Mouse (Mus musculus) ovary, postnatal 36 days (tissue): Measurements from ENCODE around the gene Cln6.
"Not testable (repeated sequence)": the region's sequence is repeated elsewhere in the genome, so short reads cannot be mapped to it uniquely, and the experiment has no call there.

Source experiments
- DNase-seq: peaks from one replicate; pipeline ENCODE4 v3.0.0; 2022; ENCODE audit warnings: low spot score, mixed read lengths

Gene Cln6

DNA sequence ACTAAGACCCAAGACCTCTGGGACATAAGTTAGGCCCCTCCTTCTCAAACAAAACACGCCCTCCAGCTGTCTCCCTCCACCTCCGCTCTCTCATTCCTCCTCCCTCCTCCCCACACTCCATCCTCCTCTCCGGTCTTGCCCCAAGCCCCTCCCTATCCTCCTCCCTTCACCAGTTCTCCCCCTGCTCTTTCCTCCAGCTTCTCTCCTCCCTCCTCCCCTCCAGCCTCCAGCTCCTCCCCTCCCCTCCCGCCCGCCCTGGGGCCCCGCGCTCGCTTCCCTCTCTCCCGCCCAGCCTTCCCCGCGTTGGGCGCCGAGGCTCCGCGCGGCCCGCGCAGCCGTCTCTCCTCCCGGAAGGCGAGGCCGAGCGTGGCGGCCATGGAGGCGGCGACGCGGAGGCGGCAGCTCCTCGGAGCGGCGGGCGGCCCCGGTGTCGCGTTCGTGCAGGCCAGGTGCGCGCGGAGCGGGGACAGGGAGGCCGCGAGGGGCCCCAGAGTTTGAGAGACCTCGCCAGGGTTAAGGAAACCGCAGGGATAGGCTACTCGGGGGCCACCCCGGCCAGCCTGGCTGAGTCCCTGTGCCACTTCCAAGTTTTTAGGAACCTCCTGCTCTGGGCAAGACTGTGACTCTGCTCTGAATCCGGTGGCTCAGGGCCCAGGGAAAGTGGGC is at the start of gene Cln6:
Gene Cln6 (plus strand): TSS at position 280 of the 666 bp plus-strand sequence.
- peak; percentile 79 for DNase-seq

- DNase-seq = no peak
Observed at GRCm38 (mm10) chr9:62789856-62790255, 48.7 kb upstream of the Cln6 start.

DNA sequence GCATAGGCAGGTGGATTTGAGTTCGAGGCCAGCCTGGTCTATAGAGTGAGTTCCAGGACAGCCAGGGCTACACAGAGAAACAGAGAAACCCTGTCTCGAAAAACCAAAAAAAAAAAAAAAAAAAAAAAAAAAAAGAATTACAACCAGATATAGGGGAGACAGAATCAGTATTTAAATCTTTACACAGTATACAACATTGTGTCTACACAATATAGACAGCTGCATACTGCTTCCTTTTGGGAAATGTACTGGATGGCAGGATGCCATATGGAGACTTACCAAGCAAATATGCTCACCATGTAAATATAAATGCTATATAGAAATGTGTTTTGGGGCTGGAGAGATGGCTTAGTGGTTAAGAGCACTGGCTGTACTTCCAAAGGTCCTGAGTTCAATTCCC is 39.4 kb upstream of the Cln6 start:
- DNase-seq = not testable (repeated sequence)

- DNase-seq = no peak
Observed at GRCm38 (mm10) chr9:62810095-62810494, 28.5 kb upstream of the Cln6 start.

- DNase-seq = no peak
Observed at GRCm38 (mm10) chr9:62810543-62811515, 27.8 kb upstream of the Cln6 start.

DNA sequence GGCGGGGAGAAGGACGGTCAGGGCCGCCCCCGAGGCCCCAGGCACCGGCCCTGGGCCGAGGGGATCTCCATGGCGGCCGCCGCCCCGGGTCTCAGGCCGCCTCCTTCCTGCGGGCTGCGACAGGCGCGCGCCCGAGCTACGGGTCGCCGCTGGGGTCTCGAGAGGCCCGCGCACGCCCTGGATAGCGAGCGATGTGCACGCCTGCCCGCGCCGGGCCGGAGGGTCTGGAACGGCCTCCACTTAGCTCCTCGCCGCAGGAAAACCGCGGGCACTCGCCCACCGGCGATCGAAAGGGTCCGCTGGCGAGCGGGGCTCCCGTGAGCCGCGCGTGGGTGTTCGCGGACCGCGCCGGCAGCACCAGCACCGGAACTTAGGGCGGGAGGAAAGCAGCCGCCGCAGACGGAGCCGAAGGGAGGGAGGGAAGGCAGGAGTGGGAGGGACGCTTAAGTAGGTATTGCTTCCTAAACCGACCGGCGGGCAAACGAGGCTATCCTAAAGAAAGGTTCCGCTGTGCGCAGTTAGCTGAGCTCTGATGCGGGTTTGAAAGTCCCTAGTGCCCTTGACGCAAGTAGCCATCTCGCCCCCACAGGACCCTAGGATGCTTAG is 27.0 kb upstream of the Cln6 start, which contains the start of gene Fem1b:
Gene Fem1b (minus strand): TSS at position 419 of the 606 bp plus-strand sequence.
- peak; percentile 90 for DNase-seq

GRCm38 (mm10) chr9:62812216-62813049 is 26.2 kb upstream of the Cln6 start:
- no peak for DNase-seq

DNA sequence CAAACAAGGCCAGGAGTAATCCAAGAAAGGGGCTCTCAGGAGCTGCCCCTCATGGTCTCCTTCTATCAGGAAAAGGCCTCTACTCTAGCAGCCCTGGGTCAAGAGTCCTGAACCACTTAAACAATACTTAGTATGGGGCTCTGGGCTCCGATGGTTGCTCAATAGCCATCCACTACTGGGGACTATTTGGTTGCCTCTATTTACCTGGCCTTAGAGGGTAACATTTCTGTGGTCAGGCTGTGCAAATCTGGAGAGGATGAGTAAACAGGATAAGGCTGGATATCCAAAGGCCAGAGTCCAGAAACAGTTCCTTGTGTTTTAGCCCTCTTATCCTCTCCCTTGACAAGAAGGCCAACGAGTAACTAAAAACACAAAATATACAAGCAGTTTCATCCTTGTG is 23.8 kb upstream of the Cln6 start:
- DNase-seq = no peak

GRCm38 (mm10) chr9:62816323-62817098 is 22.1 kb upstream of the Cln6 start:
- DNase-seq = no peak

GRCm38 (mm10) chr9:62817099-62817571 is 21.4 kb upstream of the Cln6 start:
- DNase-seq = no peak

DNA sequence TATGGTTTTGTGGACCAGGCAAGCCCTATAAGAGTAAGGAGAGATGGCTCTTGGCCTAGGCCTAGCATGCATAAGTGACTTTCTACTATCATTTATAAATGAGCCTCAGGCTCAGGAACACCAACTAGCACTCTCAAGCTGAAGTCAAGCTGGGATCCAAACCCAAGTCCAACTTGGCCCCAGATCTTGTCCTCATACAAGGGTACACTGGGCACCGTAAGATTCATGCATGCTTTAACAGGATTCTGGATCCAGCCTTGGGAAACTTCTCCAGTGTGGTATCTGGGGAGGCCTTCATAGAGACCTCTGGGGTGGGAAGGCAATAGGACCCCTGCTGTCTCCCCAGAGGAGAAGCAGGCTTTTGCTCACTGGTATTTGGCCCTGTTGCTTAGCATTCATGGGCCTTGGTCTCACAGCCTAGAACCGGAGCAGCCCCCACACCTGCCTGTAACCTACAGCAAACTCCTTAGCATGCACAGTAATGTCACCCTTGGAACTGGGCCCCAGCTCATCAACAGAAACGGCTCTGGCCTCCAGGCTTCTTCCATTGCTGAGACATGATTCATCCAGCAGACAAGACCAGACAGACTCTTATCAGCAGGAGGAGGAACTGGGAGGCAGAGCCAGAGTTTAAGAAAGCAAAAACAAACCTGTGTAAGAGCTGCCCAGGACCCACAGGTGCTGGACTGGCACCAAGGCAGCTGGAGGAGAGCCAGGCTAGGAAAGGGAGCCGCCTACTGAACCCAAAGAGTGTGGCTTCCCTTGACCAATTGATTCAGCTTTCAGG is 20.6 kb upstream of the Cln6 start:
- DNase-seq = peak; percentile 56

DNA sequence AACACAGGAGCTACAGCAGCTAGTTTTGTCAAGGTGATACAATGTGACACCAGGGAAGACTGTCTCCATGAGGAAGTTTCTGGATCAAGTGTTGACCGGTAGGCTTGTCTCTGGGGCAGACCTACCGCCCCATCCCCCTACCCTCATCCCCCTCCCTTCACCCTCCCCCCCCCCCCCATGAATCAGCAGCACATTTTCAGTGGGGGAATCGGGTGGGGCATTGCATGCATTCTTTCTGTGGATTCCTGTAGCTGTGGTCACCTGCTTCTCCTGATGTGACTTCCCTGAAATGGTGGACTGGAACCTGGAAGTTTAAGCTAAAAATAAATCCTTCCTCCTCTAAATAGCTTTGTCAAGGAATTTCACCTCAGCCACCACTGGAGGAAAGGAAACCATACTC is 19.1 kb upstream of the Cln6 start:
- no peak for DNase-seq

GRCm38 (mm10) chr9:62819910-62820309 is 18.7 kb upstream of the Cln6 start:
- DNase-seq = not testable (repeated sequence)

- DNase-seq = no peak
Observed at GRCm38 (mm10) chr9:62820829-62821228, 17.8 kb upstream of the Cln6 start.

DNA sequence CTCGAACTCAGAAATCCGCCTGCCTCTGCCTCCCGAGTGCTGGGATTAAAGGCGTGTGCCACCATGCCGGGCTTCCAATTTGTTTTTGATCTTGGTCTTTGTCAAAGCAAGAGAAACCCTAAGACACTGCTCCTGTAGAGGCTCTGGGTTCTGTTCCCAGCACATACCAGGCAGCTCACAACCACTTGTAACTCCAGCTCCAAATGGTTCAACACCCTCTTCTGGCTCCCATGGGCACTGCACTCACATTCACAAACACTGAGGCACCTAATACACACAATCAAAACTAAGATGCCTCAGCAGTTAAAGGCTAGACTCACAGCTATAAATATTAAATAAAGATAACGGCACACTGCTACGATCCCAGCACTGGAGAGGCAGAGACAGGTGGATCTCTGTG is 16.8 kb upstream of the Cln6 start:
- no peak for DNase-seq

GRCm38 (mm10) chr9:62825791-62826393 is 12.7 kb upstream of the Cln6 start:
- no peak for DNase-seq

- DNase-seq = no peak
Observed at GRCm38 (mm10) chr9:62826456-62826855, 12.1 kb upstream of the Cln6 start.

DNA sequence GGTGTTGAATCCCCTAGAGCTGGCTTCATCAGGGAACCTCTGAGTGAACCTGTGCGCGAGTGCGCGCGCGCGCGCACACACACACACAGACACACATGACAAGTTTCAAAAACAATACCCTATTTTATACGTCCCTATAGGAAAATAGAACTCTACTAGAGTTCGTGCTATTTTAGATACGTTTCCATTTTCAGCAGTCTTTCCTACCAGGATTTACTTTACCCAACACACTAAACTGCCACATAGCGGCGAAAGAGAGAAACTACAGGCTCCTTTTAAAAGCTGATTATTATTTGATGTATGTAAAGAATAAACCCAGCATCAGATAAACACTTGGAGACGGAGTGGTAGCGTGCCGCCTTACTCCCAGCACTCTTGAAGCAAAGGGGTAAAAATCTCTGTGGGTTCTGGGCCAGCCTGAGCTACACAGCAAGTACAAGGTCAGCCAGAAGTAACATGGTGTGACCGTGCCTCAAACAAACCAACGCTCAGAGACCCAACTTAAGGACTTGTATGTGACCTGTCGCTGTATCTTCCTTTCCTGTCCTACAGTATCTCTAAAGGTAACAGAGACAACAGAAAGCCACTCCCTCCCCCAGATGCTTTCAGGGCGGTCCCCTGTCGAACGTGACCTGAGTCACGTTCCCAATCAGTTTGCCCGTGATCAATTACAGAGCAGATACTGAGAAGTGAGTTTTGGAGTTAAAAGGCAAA is 10.5 kb upstream of the Cln6 start:
- DNase-seq = no peak

- peak; percentile 97 for DNase-seq
Observed at GRCm38 (mm10) chr9:62828662-62829086, 9.9 kb upstream of the Cln6 start.
